8 mouse cellular contexts compared by ENCODE assay signal in genomic region chr2:129593876-129594421, GRCm38 (mm10). TPM values are rescaled to one million over a fixed set of nuclear protein-coding genes. Genes with fewer than 3 reads are reported as not detected.
DNase-seq lines count a peak whose midpoint lies in the region; ATAC-seq and TF ChIP-seq lines count a peak whose summit lies in the region.

No protein-coding gene starts in this region.

- peak overlapping the region; percentile 84 for H3K4me2 ChIP-seq in heart, postnatal 0 days (ENCODE audit: low read depth, low read length)
- peak overlapping the region; percentile 70 for H3K4me2 ChIP-seq in liver, embryonic 13.5 days
- H3K4me2 ChIP-seq in neural tube, embryonic 15.5 days: peak overlapping the region; percentile 89

- no peak for TF ChIP-seq EP300 in heart, postnatal 0 days (IDR thresholded peaks at IDR 0.05; ENCODE audit: low read depth)

- peak; percentile 21 for DNase-seq in left cerebral cortex, postnatal 4 days
- no peak for DNase-seq in left cerebral cortex, adult 8-10 months (ENCODE audit: low spot score in 2 of 2)
- peak; percentile 84 for DNase-seq in cerebellum, adult 9-11 months
- DNase-seq in heart, postnatal 0 days (ENCODE audit: low spot score): no peak
- DNase-seq in liver, embryonic 13.5 days: no peak
- no peak for DNase-seq in Muller cell, postnatal 12 days (ENCODE audit: inconsistent ontology term)
- no peak for DNase-seq in adrenal gland, postnatal 14 days

- H3K36me3 ChIP-seq in heart, postnatal 0 days (replicated peaks; ENCODE audit: control insufficient read depth, insufficient read depth, low read length): no peaks in the 10 kb centered on the region
- no peaks in the 10 kb centered on the region for H3K36me3 ChIP-seq in liver, embryonic 13.5 days
- no peaks in the 10 kb centered on the region for H3K36me3 ChIP-seq in neural tube, embryonic 15.5 days

- intact Hi-C loops in left cerebral cortex, postnatal 4 days (cut with DNase I): loop anchor here (5.0 kb wide), 1 partner anchor 92 kb away; no protein-coding TSS in a partner anchor

- H3K9ac ChIP-seq in heart, postnatal 0 days (replicated peaks; ENCODE audit: low read depth, low read length): peak overlapping the region; percentile 82
- peak overlapping the region; percentile 70 for H3K9ac ChIP-seq in liver, embryonic 13.5 days
- H3K9ac ChIP-seq in neural tube, embryonic 15.5 days (replicated peaks): peak overlapping the region; percentile 76

- 23% methylated on average over 13 of the region's 13 CpGs for WGBS in heart, postnatal 0 days
- WGBS in liver, embryonic 13.5 days (ENCODE audit: insufficient replicate concordance): 12% methylated on average over 13 of the region's 13 CpGs
- WGBS in neural tube, embryonic 15.5 days: 5% methylated on average over 13 of the region's 13 CpGs

- ATAC-seq in heart, postnatal 0 days (ENCODE audit: insufficient read depth, low read depth): no peak
- no peak for ATAC-seq in liver, embryonic 13.5 days (ENCODE audit: low read depth)
- peak; percentile 11 for ATAC-seq in neural tube, embryonic 15.5 days (ENCODE audit: low FRiP score)

- H3K4me3 ChIP-seq in heart, postnatal 0 days (ENCODE audit: low read depth, low read length): peak overlapping the region; percentile 79
- H3K4me3 ChIP-seq in liver, embryonic 13.5 days (replicated peaks): peak overlapping the region; percentile 63
- H3K4me3 ChIP-seq in neural tube, embryonic 15.5 days (replicated peaks): peak overlapping the region; percentile 69

- peak overlapping the region; percentile 93; the same call in 1 of the 2 replicates for H3K27ac ChIP-seq in heart, postnatal 0 days (ENCODE audit: low read depth)
- peak overlapping the region; percentile 80 for H3K27ac ChIP-seq in liver, embryonic 13.5 days
- peak overlapping the region; percentile 92 for H3K27ac ChIP-seq in neural tube, embryonic 15.5 days (replicated peaks)

- H3K9me3 ChIP-seq in heart, postnatal 0 days (replicated peaks; ENCODE audit: control insufficient read depth, low read length): no peaks in the 10 kb centered on the region
- H3K9me3 ChIP-seq in liver, embryonic 13.5 days (replicated peaks): no peaks in the 10 kb centered on the region
- no peaks in the 10 kb centered on the region for H3K9me3 ChIP-seq in neural tube, embryonic 15.5 days (replicated peaks)

- H3K27me3 ChIP-seq in heart, postnatal 0 days (ENCODE audit: control insufficient read depth, insufficient read depth, low read length): no peaks in the 10 kb centered on the region
- peaks cover 34% of the 10 kb centered on the region for H3K27me3 ChIP-seq in liver, embryonic 13.5 days
- no peaks in the 10 kb centered on the region for H3K27me3 ChIP-seq in neural tube, embryonic 15.5 days (replicated peaks)

- peaks cover 46% of the 10 kb centered on the region for H3K4me1 ChIP-seq in heart, postnatal 0 days (ENCODE audit: control insufficient read depth, insufficient read depth)
- peaks cover 23% of the 10 kb centered on the region for H3K4me1 ChIP-seq in liver, embryonic 13.5 days (replicated peaks)
- H3K4me1 ChIP-seq in neural tube, embryonic 15.5 days: peaks cover 52% of the 10 kb centered on the region

- no peak for TF ChIP-seq CTCF in heart, postnatal 0 days (IDR thresholded peaks at IDR 0.05; ENCODE audit: low read depth)

RNA-seq across cellular contexts. Expression of gene Sirpa, which starts 1.3 kb away (rescaled TPM):
- 100 to 1,000 TPM; 110 to 121 TPM for total RNA-seq in left cerebral cortex, postnatal 4 days (2021)
- total RNA-seq in left cerebral cortex, adult 8-10 months (2022): 100 to 1,000 TPM; 366 to 392 (median 382) TPM
- total RNA-seq in heart, postnatal 0 days (2014; rRNA removed; ENCODE audit: low replicate concordance): 17.0 and 43.9 TPM in 2 replicates
- polyA plus RNA-seq in heart, postnatal 0 days (2015; fragmentation: Nextera tagmentation; extraction: Ambion mirVana): 8.8 and 10.8 TPM in 2 replicates
- 18.1 and 20.4 TPM in 2 replicates for polyA plus RNA-seq in liver, embryonic 13.5 days (2015; fragmentation: Nextera tagmentation; extraction: Ambion mirVana)
- polyA plus RNA-seq in neural tube, embryonic 15.5 days (2015; fragmentation: Nextera tagmentation; extraction: Ambion mirVana): 31.4 and 36.4 TPM in 2 replicates
- total RNA-seq in adrenal gland, postnatal 14 days (2021): 39.9 and 47.4 TPM in 2 replicates

RNA-seq across cellular contexts. Expression of gene F830045P16Rik, which starts 57.5 kb away (rescaled TPM):
- total RNA-seq in left cerebral cortex, postnatal 4 days (2021): under 1 TPM in 1 of 2 experiments, not detected in 1; 0.18 TPM
- total RNA-seq in left cerebral cortex, adult 8-10 months (2022): 1 to 10 TPM in 2 of 4 experiments, under 1 TPM in 2; 0.73 to 1.4 (median 1.1) TPM
- total RNA-seq in heart, postnatal 0 days (2014; rRNA removed; ENCODE audit: low replicate concordance): not detected in 2 replicates
- polyA plus RNA-seq in heart, postnatal 0 days (2015; fragmentation: Nextera tagmentation; extraction: Ambion mirVana): not detected in 2 replicates
- 0.06 TPM in 1 of 2 replicates, not detected in the other for polyA plus RNA-seq in liver, embryonic 13.5 days (2015; fragmentation: Nextera tagmentation; extraction: Ambion mirVana)
- 0.09 TPM in 1 of 2 replicates, not detected in the other for polyA plus RNA-seq in neural tube, embryonic 15.5 days (2015; fragmentation: Nextera tagmentation; extraction: Ambion mirVana)
- total RNA-seq in adrenal gland, postnatal 14 days (2021): not detected in 2 replicates

Comparison
In these comparisons a context has a peak if more than half of its experiments do, and no peak if none do; other contexts are left out.
1. DNase-seq: peak in left cerebral cortex, postnatal 4 days (single experiment) and cerebellum, adult 9-11 months (single experiment); none in left cerebral cortex, adult 8-10 months (0 of 2), heart, postnatal 0 days (single experiment), liver, embryonic 13.5 days (single experiment), Muller cell, postnatal 12 days (single experiment) and adrenal gland, postnatal 14 days (single experiment).
2. Peak in every context shown above with its lines, with median percentiles within 50 percentile points of each other: H3K27ac ChIP-seq, H3K4me2 ChIP-seq, H3K4me3 ChIP-seq and H3K9ac ChIP-seq.